Mouse (Mus musculus) heart, adult 2 months (tissue): ENCODE measurements around the gene Obp2a. TPM values are rescaled to one million over a fixed set of nuclear protein-coding genes. Genes with fewer than 3 reads are reported as not detected.
"Not testable (repeated sequence)": the region's sequence is repeated elsewhere in the genome, so short reads cannot be mapped to it uniquely, and the experiment has no call there.

ENCODE experiments used
- DNase-seq, 2 experiments: peaks; one replicate each; pipeline ENCODE4 v3.0.0; 2021
- H3K27ac ChIP-seq: fragments of 200-600 bp; 2 replicates; pipeline ENCODE4 v1.8.1; 2022
- H3K27me3 ChIP-seq: fragments of 200-500 bp; 2 replicates; pipeline ENCODE4 v1.6.1; 2012; ENCODE audit warnings: mild to moderate bottlenecking, low read length, inconsistent platforms, mixed read lengths; ENCODE audit not compliant: control insufficient read depth, insufficient read depth
- H3K36me3 ChIP-seq: fragments of 200-500 bp; 2 replicates; pipeline ENCODE4 v1.6.1; 2012; ENCODE audit warnings: low read length, inconsistent platforms; ENCODE audit not compliant: control insufficient read depth, insufficient read depth
- H3K4me1 ChIP-seq: fragments of 200-500 bp; 2 replicates; pipeline ENCODE4 v1.6.1; 2011; ENCODE audit warnings: low read length; ENCODE audit not compliant: control insufficient read depth, insufficient read depth
- H3K4me3 ChIP-seq: fragments of 200-600 bp; 2 replicates; pipeline ENCODE4 v1.8.1; 2022
- H3K79me2 ChIP-seq: fragments of 200-500 bp; replicated peaks from 2 replicates; pipeline ENCODE4 v1.6.1; 2012; ENCODE audit warnings: mild to moderate bottlenecking, inconsistent platforms, low read length, moderate library complexity, mixed read lengths; ENCODE audit not compliant: control insufficient read depth, insufficient read depth
- H3K9ac ChIP-seq: fragments of 200-500 bp; 2 replicates; pipeline ENCODE4 v1.6.1; 2012; ENCODE audit warnings: low read depth, mild to moderate bottlenecking, control low read depth, inconsistent platforms, low read length, mixed read lengths
- CTCF ChIP-seq: fragments of 200-600 bp; IDR thresholded peaks from 2 replicates; pipeline ENCODE4 v1.8.1; 2022; ENCODE audit warnings: antibody characterized with exemption, mild to moderate bottlenecking, moderate library complexity
- EP300 ChIP-seq: fragments of 200-500 bp; IDR thresholded peaks from 2 replicates; pipeline ENCODE4 v1.6.1; 2011; ENCODE audit warnings: low read depth, low read length, control low read depth; ENCODE audit not compliant: insufficient read depth
- POLR2A ChIP-seq: fragments of 200-500 bp; IDR thresholded peaks from 2 replicates; pipeline ENCODE4 v1.6.1; 2011; ENCODE audit warnings: mild to moderate bottlenecking, low read depth, low read length, control low read depth; ENCODE audit not compliant: insufficient read depth
- WGBS: fragments of 180-500 bp; shearing (Covaris S2); methylation state at CpG from one replicate; pipeline ENCODE4 v1.1.7; 2018; 5-methylcytosine and 5-hydroxymethylcytosine counted together
- intact Hi-C: fragments of 180-260 bp; cut with DNase I; formaldehyde crosslinking; loops from one replicate; pipeline ENCODE4 v1.15.1; 2025
- polyA plus RNA-seq: library from polyadenylated mRNA; depleted of rRNA; stranded (reverse); fragments of >200 nt; gene quantifications from 2 replicates; pipeline ENCODE4 v1.2.3, GENCODE M21; 2012; rRNA removed
- total RNA-seq, 2 experiments: library from RNA; stranded (reverse); gene quantifications; 2 replicates each; pipeline ENCODE4 v1.2.3; 2021

The Obp2a gene
- total and polyA plus RNA-seq, 3 experiments, result not detected

GRCm38 (mm10) chr2:25717222-25717621 is 17.4 kb downstream of the Obp2a start:
- intact Hi-C loops, result no loop called here
- no peak for DNase-seq
- H3K27ac ChIP-seq, result no peak overlapping the region

GRCm38 (mm10) chr2:25733199-25733930 is 33.5 kb downstream of the Obp2a start:
- H3K36me3 ChIP-seq, result no peaks in the 10 kb centered on the region
- H3K27me3 ChIP-seq, result no peaks in the 10 kb centered on the region
- no peak overlapping the region for H3K4me3 ChIP-seq
- no peak for DNase-seq
- H3K9ac ChIP-seq, result no peak overlapping the region
- no peak for TF ChIP-seq CTCF
- TF ChIP-seq POLR2A, result no peak
- no peak for TF ChIP-seq EP300
- H3K4me1 ChIP-seq, result no peaks in the 10 kb centered on the region
- intact Hi-C loops, result no loop called here
- WGBS, result 20% methylated on average over 2 of the region's 2 CpGs
- H3K79me2 ChIP-seq, result no peaks in the 10 kb centered on the region
- no peak overlapping the region for H3K27ac ChIP-seq

More at GRCm38 (mm10) chr2:25717222-25717621, 17.4 kb downstream of the Obp2a start:
- Histone ChIP-seq H3K27me3 (no peaks in the 10 kb centered on the region), H3K9ac (no peak overlapping the region), H3K4me3 (no peak overlapping the region), H3K36me3 (no peaks in the 10 kb centered on the region), H3K79me2 (no peaks in the 10 kb centered on the region), H3K4me1 (no peaks in the 10 kb centered on the region)
- TF ChIP-seq POLR2A (no peak), CTCF (no peak), EP300 (no peak)

- H3K4me3 ChIP-seq, DNase-seq, H3K4me1 ChIP-seq, intact Hi-C loops, H3K79me2 ChIP-seq, H3K9ac ChIP-seq, H3K27ac ChIP-seq, H3K27me3 ChIP-seq, H3K36me3 ChIP-seq: not testable (repeated sequence)
- 67% methylated on average over 3 of the region's 3 CpGs for WGBS
Measured at GRCm38 (mm10) chr2:25736709-25737108, 36.9 kb downstream of the Obp2a start, which contains the start of gene Obp2b. Gene Obp2b, plus strand, starts transcription at chr2:25737009.

- no peak overlapping the region for H3K9ac ChIP-seq
- no peak for DNase-seq
- TF ChIP-seq CTCF (no peak), POLR2A (no peak), EP300 (no peak)
Measured at GRCm38 (mm10) chr2:25741671-25742070, 41.8 kb downstream of the Obp2a start.

More at GRCm38 (mm10) chr2:25741671-25742070, 41.8 kb downstream of the Obp2a start:
- Histone ChIP-seq H3K27ac (no peak overlapping the region), H3K4me1 (no peaks in the 10 kb centered on the region), H3K27me3 (no peaks in the 10 kb centered on the region), H3K36me3 (no peaks in the 10 kb centered on the region), H3K4me3 (no peak overlapping the region), H3K79me2 (no peaks in the 10 kb centered on the region)
- intact Hi-C loops, result no loop called here
- 21% methylated on average over 1 of the region's 1 CpGs for WGBS

Other genes with a start within 250 kb of the Obp2a start
- gene Clic3, start 243.2 kb upstream of the Obp2a start, total RNA-seq, result 1 to 10 TPM; 1.4 to 1.8 TPM
- 4.8 and 7.4 TPM in 2 replicates for gene Clic3, start 243.2 kb upstream of the Obp2a start, polyA plus RNA-seq
- 10 to 100 TPM; 17.7 to 20.6 TPM for gene Paxx, start 238.9 kb upstream of the Obp2a start, total RNA-seq
- 32.8 and 36.8 TPM in 2 replicates for gene Paxx, start 238.9 kb upstream of the Obp2a start, polyA plus RNA-seq
- gene Ptgds, start 230.0 kb upstream of the Obp2a start, total RNA-seq, result 100 to 1,000 TPM; 472 to 774 TPM
- 198 and 795 TPM in 2 replicates for gene Ptgds, start 230.0 kb upstream of the Obp2a start, polyA plus RNA-seq
- gene Lcn12, start 206.1 kb upstream of the Obp2a start, total RNA-seq, result not detected
- not detected in 2 replicates for gene Lcn12, start 206.1 kb upstream of the Obp2a start, polyA plus RNA-seq
- gene Fbxw5, start 199.3 kb upstream of the Obp2a start, total RNA-seq, result 10 to 100 TPM; 82.7 to 84.8 TPM
- 32.9 and 41.0 TPM in 2 replicates for gene Fbxw5, start 199.3 kb upstream of the Obp2a start, polyA plus RNA-seq
- 1 to 10 TPM; 1.3 to 1.6 TPM for gene C8g, start 198.3 kb upstream of the Obp2a start, total RNA-seq
- 4.1 and 6.1 TPM in 2 replicates for gene C8g, start 198.3 kb upstream of the Obp2a start, polyA plus RNA-seq
- 10 to 100 TPM; 13.5 to 15.8 TPM for gene Traf2, start 153.1 kb upstream of the Obp2a start, total RNA-seq
- 10.8 and 15.1 TPM in 2 replicates for gene Traf2, start 153.1 kb upstream of the Obp2a start, polyA plus RNA-seq
- 100 to 1,000 TPM; 211 to 222 TPM for gene Edf1, start 142.2 kb upstream of the Obp2a start, total RNA-seq
- gene Edf1, start 142.2 kb upstream of the Obp2a start, polyA plus RNA-seq, result 81.9 and 110 TPM in 2 replicates
- gene Mamdc4, start 125.2 kb upstream of the Obp2a start, total RNA-seq, result 1 to 10 TPM in 1 of 2 experiments, under 1 TPM in 1; 0.60 to 2.2 TPM
- 1.6 and 8.5 TPM in 2 replicates for gene Mamdc4, start 125.2 kb upstream of the Obp2a start, polyA plus RNA-seq
- 10 to 100 TPM; 52.6 to 69.9 TPM for gene Phpt1, start 124.8 kb upstream of the Obp2a start, total RNA-seq
- gene Phpt1, start 124.8 kb upstream of the Obp2a start, polyA plus RNA-seq, result 100 and 101 TPM in 2 replicates
- under 1 TPM; 0.05 to 0.36 TPM for gene Ajm1, start 118.3 kb upstream of the Obp2a start, total RNA-seq
- 0.15 and 1.1 TPM in 2 replicates for gene Ajm1, start 118.3 kb upstream of the Obp2a start, polyA plus RNA-seq
- gene Rabl6, start 91.5 kb upstream of the Obp2a start, total RNA-seq, result 10 to 100 TPM; 61.2 to 65.3 TPM
- gene Rabl6, start 91.5 kb upstream of the Obp2a start, polyA plus RNA-seq, result 48.8 and 56.0 TPM in 2 replicates
- gene Ccdc183, start 82.4 kb upstream of the Obp2a start, total RNA-seq, result not detected
- gene Ccdc183, start 82.4 kb upstream of the Obp2a start, polyA plus RNA-seq, result not detected in 2 replicates
- 10 to 100 TPM; 29.4 to 32.6 TPM for gene Tmem141, start 78.0 kb upstream of the Obp2a start, total RNA-seq
- gene Tmem141, start 78.0 kb upstream of the Obp2a start, polyA plus RNA-seq, result 49.2 and 73.7 TPM in 2 replicates
- 1 to 10 TPM; 4.8 to 6.8 TPM for gene Fcna, start 72.0 kb upstream of the Obp2a start, total RNA-seq
- 3.4 and 4.0 TPM in 2 replicates for gene Fcna, start 72.0 kb upstream of the Obp2a start, polyA plus RNA-seq
- 1 to 10 TPM in 1 of 2 experiments, under 1 TPM in 1; 0.98 to 1.2 TPM for gene Lcn8, start 46.9 kb upstream of the Obp2a start, total RNA-seq
- 0.20 TPM in 1 of 2 replicates, not detected in the other for gene Lcn8, start 46.9 kb upstream of the Obp2a start, polyA plus RNA-seq
- gene Lcn5, start 42.1 kb upstream of the Obp2a start, total RNA-seq, result not detected
- not detected in 2 replicates for gene Lcn5, start 42.1 kb upstream of the Obp2a start, polyA plus RNA-seq
- not detected for gene Lcn6, start 23.3 kb upstream of the Obp2a start, total RNA-seq
- not detected in 2 replicates for gene Lcn6, start 23.3 kb upstream of the Obp2a start, polyA plus RNA-seq
- not detected for gene Lcn10, start 17.3 kb upstream of the Obp2a start, total RNA-seq
- gene Lcn10, start 17.3 kb upstream of the Obp2a start, polyA plus RNA-seq, result not detected in 2 replicates
- 10 to 100 TPM; 12.7 to 14.8 TPM for gene Bmyc, start 6.7 kb downstream of the Obp2a start, total RNA-seq
- 11.9 and 21.2 TPM in 2 replicates for gene Bmyc, start 6.7 kb downstream of the Obp2a start, polyA plus RNA-seq
- gene Obp2b, start 37.0 kb downstream of the Obp2a start, total RNA-seq, result not detected
- gene Obp2b, start 37.0 kb downstream of the Obp2a start, polyA plus RNA-seq, result not detected in 2 replicates
- not detected for gene Lcn3, start 65.5 kb downstream of the Obp2a start, total RNA-seq
- not detected in 2 replicates for gene Lcn3, start 65.5 kb downstream of the Obp2a start, polyA plus RNA-seq
- not detected for gene Lcn11, start 77.0 kb downstream of the Obp2a start, total RNA-seq
- gene Lcn11, start 77.0 kb downstream of the Obp2a start, polyA plus RNA-seq, result not detected in 2 replicates
- not detected for gene Gm13539, start 82.2 kb downstream of the Obp2a start, total RNA-seq
- not detected in 2 replicates for gene Gm13539, start 82.2 kb downstream of the Obp2a start, polyA plus RNA-seq
- not detected for gene Glt6d1, start 115.8 kb downstream of the Obp2a start, total RNA-seq
- not detected in 2 replicates for gene Glt6d1, start 115.8 kb downstream of the Obp2a start, polyA plus RNA-seq
- not detected for gene Lcn9, start 123.1 kb downstream of the Obp2a start, total RNA-seq
- gene Lcn9, start 123.1 kb downstream of the Obp2a start, polyA plus RNA-seq, result not detected in 2 replicates
- not detected for gene Sohlh1, start 147.2 kb downstream of the Obp2a start, total RNA-seq
- gene Sohlh1, start 147.2 kb downstream of the Obp2a start, polyA plus RNA-seq, result not detected in 2 replicates
- gene Kcnt1, start 163.7 kb downstream of the Obp2a start, total RNA-seq, result under 1 TPM; 0.55 to 0.66 TPM
- gene Kcnt1, start 163.7 kb downstream of the Obp2a start, polyA plus RNA-seq, result 0.92 and 0.97 TPM in 2 replicates